Mouse (Mus musculus) MEL (cell line): ENCODE data around the gene Morn3. TPM values are rescaled to one million over a fixed set of nuclear protein-coding genes. Genes with fewer than 3 reads are reported as not detected.

ENCODE experiments used
- DNase-seq: peaks from one replicate; pipeline ENCODE4 v3.0.0; 2011; ENCODE audit warnings: low read depth, low spot score
- H3K27ac ChIP-seq: 2 replicates; pipeline ENCODE4 v1.5.1; 2012; ENCODE audit warnings: low read depth, mild to moderate bottlenecking, control low read depth, low read length, moderate library complexity; ENCODE audit not compliant: control insufficient read depth
- H3K27me3 ChIP-seq, 2 experiments: fragments of 150-350 bp in 1 of 2; sonication (generic) in 1 of 2; 2 replicates each; pipeline ENCODE4 v1.6.1; 2012; ENCODE audit warnings: low read length in 2 of 2, mild to moderate bottlenecking in 2 of 2, improper control_type of control experiment in 1 of 2, moderate library complexity in 1 of 2; ENCODE audit not compliant: insufficient read depth in 2 of 2, control insufficient read depth in 1 of 2
- H3K36me3 ChIP-seq, 2 experiments: 2 replicates each; pipeline ENCODE4 v1.6.1; 2012 to 2014; ENCODE audit warnings: low read length in 2 of 2, improper control_type of control experiment in 1 of 2, inconsistent platforms in 1 of 2, mild to moderate bottlenecking in 1 of 2; ENCODE audit not compliant: insufficient read depth in 2 of 2, control insufficient read depth in 1 of 2
- H3K4me1 ChIP-seq, 2 experiments: fragments of 150-350 bp in 1 of 2; sonication (generic) in 1 of 2; 2 replicates each; pipeline ENCODE4 v1.6.1; 2012; ENCODE audit warnings: low read length in 2 of 2, improper control_type of control experiment in 1 of 2, mild to moderate bottlenecking in 1 of 2; ENCODE audit not compliant: insufficient read depth in 2 of 2, control insufficient read depth in 1 of 2
- H3K4me3 ChIP-seq, 2 experiments: fragments of 150-350 bp in 1 of 2; sonication (generic) in 1 of 2; 2 replicates each; pipeline ENCODE4 v1.5.1; 2012; ENCODE audit warnings: low read depth in 2 of 2, low read length in 2 of 2, mild to moderate bottlenecking in 2 of 2, moderate library complexity in 2 of 2, control low read depth in 1 of 2, improper control_type of control experiment in 1 of 2; ENCODE audit not compliant: control insufficient read depth in 1 of 2, insufficient read depth in 1 of 2
- H3K79me2 ChIP-seq: 2 replicates; pipeline ENCODE4 v1.6.1; 2012; ENCODE audit warnings: mild to moderate bottlenecking, low read length, moderate library complexity; ENCODE audit not compliant: control insufficient read depth, poor library complexity, insufficient read depth
- H3K9ac ChIP-seq: 2 replicates; pipeline ENCODE4 v1.6.1; 2012; ENCODE audit warnings: low read depth, mild to moderate bottlenecking, control low read depth, low read length, moderate library complexity; ENCODE audit not compliant: control insufficient read depth, poor library complexity, severe bottlenecking
- H3K9me3 ChIP-seq: fragments of 150-350 bp; sonication (generic); replicated peaks from 2 replicates; pipeline ENCODE4 v1.6.1; 2012; ENCODE audit warnings: mild to moderate bottlenecking, low read length, improper control_type of control experiment, moderate library complexity; ENCODE audit not compliant: insufficient read depth
- BHLHE40 ChIP-seq: IDR thresholded peaks from 2 replicates; pipeline ENCODE4 v1.6.1; 2012; ENCODE audit warnings: low read depth, mild to moderate bottlenecking, inconsistent platforms, low read length, improper control_type of control experiment, borderline replicate concordance
- CHD1 ChIP-seq: IDR thresholded peaks from 2 replicates; pipeline ENCODE4 v1.6.1; 2012; ENCODE audit warnings: low read depth, mild to moderate bottlenecking, inconsistent platforms, low read length, improper control_type of control experiment
- CHD2 ChIP-seq: IDR thresholded peaks from 2 replicates; pipeline ENCODE4 v1.6.1; 2011; ENCODE audit warnings: low read length, improper control_type of control experiment
- CTCF ChIP-seq, 3 experiments: IDR thresholded peaks in 2 of 3; conservative IDR thresholded peaks in 1 of 3; 2 replicates each; pipeline ENCODE4 v1.5.1; 2011 to 2012; ENCODE audit warnings: low read length in 3 of 3, low read depth in 2 of 3, mild to moderate bottlenecking in 2 of 3, improper control_type of control experiment in 1 of 3, inconsistent platforms in 1 of 3, mixed read lengths in 1 of 3, moderate library complexity in 1 of 3; ENCODE audit not compliant: control insufficient read depth in 1 of 3, insufficient read depth in 1 of 3, poor library complexity in 1 of 3, severe bottlenecking in 1 of 3
- E2F4 ChIP-seq: IDR thresholded peaks from 2 replicates; pipeline ENCODE4 v1.6.1; 2011; ENCODE audit warnings: low read depth, low read length, improper control_type of control experiment, borderline replicate concordance
- ELF1 ChIP-seq: IDR thresholded peaks from 2 replicates; pipeline ENCODE4 v1.6.1; 2014; ENCODE audit warnings: low read depth, mild to moderate bottlenecking, inconsistent platforms, low read length, improper control_type of control experiment, moderate library complexity
- EP300 ChIP-seq, 2 experiments: IDR thresholded peaks; 2 replicates each; pipeline ENCODE4 v1.6.1; 2011; ENCODE audit warnings: improper control_type of control experiment in 2 of 2, low read length in 2 of 2, low read depth in 1 of 2, mild to moderate bottlenecking in 1 of 2
- ETS1 ChIP-seq: IDR thresholded peaks from 2 replicates; pipeline ENCODE4 v1.6.1; 2012; ENCODE audit warnings: low read depth, mild to moderate bottlenecking, inconsistent platforms, low read length, improper control_type of control experiment, moderate library complexity
- GATA1 ChIP-seq: IDR thresholded peaks from 2 replicates; pipeline ENCODE4 v1.6.1; 2011; ENCODE audit warnings: low read depth, low read length, improper control_type of control experiment
- HCFC1 ChIP-seq: IDR thresholded peaks from 2 replicates; pipeline ENCODE4 v1.6.1; 2012; ENCODE audit warnings: low read depth, mild to moderate bottlenecking, inconsistent platforms, low read length, improper control_type of control experiment, moderate library complexity
- JUND ChIP-seq: IDR thresholded peaks from 2 replicates; pipeline ENCODE4 v1.6.1; 2011; ENCODE audit warnings: low read depth, mild to moderate bottlenecking, improper control_type of control experiment, low read length
- KAT2A ChIP-seq: conservative IDR thresholded peaks from 2 replicates; pipeline ENCODE4 v1.6.1; 2012; ENCODE audit warnings: low read depth, low read length, improper control_type of control experiment, inconsistent platforms
- MAFK ChIP-seq: IDR thresholded peaks from 2 replicates; pipeline ENCODE4 v1.6.1; 2011; ENCODE audit warnings: low read depth, mild to moderate bottlenecking, low read length, improper control_type of control experiment, borderline replicate concordance
- MAZ ChIP-seq: IDR thresholded peaks from 2 replicates; pipeline ENCODE4 v1.6.1; 2012; ENCODE audit warnings: low read depth, mild to moderate bottlenecking, inconsistent platforms, low read length, improper control_type of control experiment
- MEF2A ChIP-seq: IDR thresholded peaks from 2 replicates; pipeline ENCODE4 v1.6.1; 2014; ENCODE audit warnings: low read depth, mild to moderate bottlenecking, inconsistent platforms, low read length, improper control_type of control experiment; ENCODE audit not compliant: poor library complexity, insufficient replicate concordance, severe bottlenecking; ENCODE audit errors: extremely low read depth
- MYC ChIP-seq: IDR thresholded peaks from 2 replicates; pipeline ENCODE4 v1.6.1; 2011; ENCODE audit warnings: low read depth, mild to moderate bottlenecking, low read length, improper control_type of control experiment, moderate library complexity
- NRF1 ChIP-seq: IDR thresholded peaks from 2 replicates; pipeline ENCODE4 v1.6.1; 2014; ENCODE audit warnings: low read depth, mild to moderate bottlenecking, inconsistent platforms, low read length, improper control_type of control experiment, moderate library complexity; ENCODE audit not compliant: poor library complexity, insufficient read depth, severe bottlenecking
- POLR2A ChIP-seq, 2 experiments: IDR thresholded peaks; 2 replicates each; pipeline ENCODE4 v1.6.1; 2011 to 2012; ENCODE audit warnings: low read length in 2 of 2, mild to moderate bottlenecking in 2 of 2, control low read depth in 1 of 2, improper control_type of control experiment in 1 of 2, low read depth in 1 of 2, moderate library complexity in 1 of 2; ENCODE audit not compliant: control insufficient read depth in 1 of 2, insufficient read depth in 1 of 2, poor library complexity in 1 of 2
- POLR2AphosphoS5 ChIP-seq: IDR thresholded peaks from 2 replicates; pipeline ENCODE4 v1.6.1; 2012; ENCODE audit warnings: low read depth, borderline replicate concordance, mild to moderate bottlenecking, inconsistent platforms, low read length, moderate library complexity, mixed read lengths
- SMC3 ChIP-seq: IDR thresholded peaks from 2 replicates; pipeline ENCODE4 v1.6.1; 2011; ENCODE audit warnings: low read depth, low read length, improper control_type of control experiment
- TBP ChIP-seq: IDR thresholded peaks from 2 replicates; pipeline ENCODE4 v1.8.0; 2011; ENCODE audit warnings: low read depth, low read length, improper control_type of control experiment
- TCF12 ChIP-seq: IDR thresholded peaks from 2 replicates; pipeline ENCODE4 v1.6.1; 2014; ENCODE audit warnings: low read depth, mild to moderate bottlenecking, inconsistent platforms, low read length, improper control_type of control experiment, moderate library complexity
- USF1 ChIP-seq: IDR thresholded peaks from 2 replicates; pipeline ENCODE4 v1.6.1; 2014; ENCODE audit warnings: low read depth, mild to moderate bottlenecking, inconsistent platforms, low read length, improper control_type of control experiment, moderate library complexity
- USF2 ChIP-seq, 2 experiments: IDR thresholded peaks; 2 replicates each; pipeline ENCODE4 v1.6.1; 2011 to 2012; ENCODE audit warnings: improper control_type of control experiment in 2 of 2, low read length in 2 of 2, borderline replicate concordance in 1 of 2, inconsistent platforms in 1 of 2, low read depth in 1 of 2, mild to moderate bottlenecking in 1 of 2; ENCODE audit not compliant: insufficient read depth in 1 of 2
- ZKSCAN1 ChIP-seq: IDR thresholded peaks from 2 replicates; pipeline ENCODE4 v1.6.1; 2012; ENCODE audit warnings: low read depth, mild to moderate bottlenecking, inconsistent platforms, low read length, improper control_type of control experiment, moderate library complexity
- ZMIZ1 ChIP-seq: IDR thresholded peaks from 2 replicates; pipeline ENCODE4 v1.6.1; 2012; ENCODE audit warnings: low read depth, mild to moderate bottlenecking, inconsistent platforms, low read length, improper control_type of control experiment, moderate library complexity
- ZNF384 ChIP-seq: IDR thresholded peaks from 2 replicates; pipeline ENCODE4 v1.6.1; 2012; ENCODE audit warnings: low read depth, mild to moderate bottlenecking, inconsistent platforms, low read length, improper control_type of control experiment
- polyA plus RNA-seq, 2 experiments: library from polyadenylated mRNA; stranded (reverse) in 1 of 2; unstranded in 1 of 2; fragments of >175 nt in 1 of 2; fragments of >200 nt in 1 of 2; gene quantifications; 2 replicates each; pipeline versions ENCODE4 v1.2.1 to v1.2.4; 2012; ENCODE audit warnings: low replicate concordance in 2 of 2, low read depth in 1 of 2; ENCODE audit not compliant: insufficient read length in 2 of 2, insufficient read depth in 1 of 2, missing spikeins in 1 of 2
- total RNA-seq: library from RNA; depleted of rRNA; stranded (reverse); fragments of 300-350 nt; gene quantifications from 2 replicates; pipeline ENCODE4 v1.2.3, GENCODE M21; 2012

Gene Morn3
- total and polyA plus RNA-seq, 3 experiments, result not detected

DNA sequence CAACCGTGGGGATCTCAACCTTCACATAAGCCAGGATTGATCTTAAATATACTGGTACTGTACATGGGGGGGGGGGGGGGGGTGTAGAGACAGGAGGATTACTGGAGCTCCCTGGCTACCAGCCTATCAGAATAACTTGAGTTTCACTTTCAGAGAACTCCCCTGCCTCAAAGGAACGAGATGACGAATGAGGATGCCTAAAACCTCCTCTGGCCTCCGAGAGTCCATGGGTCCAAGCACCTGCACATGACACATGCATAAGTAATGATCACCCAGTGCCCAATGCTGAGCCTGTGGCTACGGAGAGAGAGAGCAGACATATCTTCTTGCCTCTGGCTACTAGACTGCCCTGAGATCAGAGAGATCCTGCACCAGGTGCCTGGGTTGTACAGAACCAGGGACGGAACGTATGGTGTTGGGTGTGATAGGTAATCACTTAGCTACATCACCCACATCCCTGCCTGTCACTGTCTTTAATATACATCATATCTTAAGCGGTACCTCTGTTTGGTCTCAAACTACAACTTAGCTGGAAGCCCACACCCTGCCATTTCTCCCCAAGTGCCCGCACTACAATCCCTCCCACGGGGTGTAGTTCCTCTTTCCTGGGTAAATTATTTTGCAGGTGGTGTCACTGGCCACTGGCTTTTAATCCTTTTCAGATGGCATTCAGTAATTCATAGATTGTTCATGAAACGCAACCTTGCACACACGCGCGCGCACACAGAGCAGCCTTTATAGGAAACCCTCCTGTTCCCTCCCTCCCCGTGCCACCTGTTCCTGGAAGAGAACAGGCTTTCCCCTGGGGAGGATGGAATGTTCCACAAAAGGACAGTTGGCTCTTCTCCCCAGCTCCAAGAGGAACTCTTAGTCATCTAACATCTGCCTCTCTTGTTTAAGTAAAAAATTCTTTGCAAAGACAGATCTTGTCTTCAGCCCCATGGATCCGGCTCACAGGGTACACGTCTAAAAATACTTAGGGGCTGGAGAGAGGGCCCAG lies 49.3 kb downstream of the Morn3 start:
- H3K4me1 ChIP-seq, result peaks cover 0 to 14% of the 10 kb centered on the region in 2 experiments; a peak in 2 of 4 replicates
- no peaks in the 10 kb centered on the region for H3K9me3 ChIP-seq
- H3K27me3 ChIP-seq, result no peaks in the 10 kb centered on the region; a peak in 3 of 4 replicates
- peak; percentile 41 for DNase-seq
- no peak overlapping the region for H3K4me3 ChIP-seq
- no peak for TF ChIP-seq HCFC1
- TF ChIP-seq TCF12, result no peak
- TF ChIP-seq POLR2A (IDR thresholded peaks at IDR 0.05; ENCODE audit: control insufficient read depth in 1 of 2, insufficient read depth in 1 of 2, low read depth in 1 of 2, low read length in 2 of 2, poor library complexity in 1 of 2), result no peak
- TF ChIP-seq MAZ, result no peak
- no peak for TF ChIP-seq JUND
- TF ChIP-seq CHD2, result no peak
- TF ChIP-seq ZKSCAN1, result no peak
- no peak for TF ChIP-seq CTCF (IDR thresholded peaks at IDR 0.05 in 2 of 3, conservative IDR thresholded peaks at IDR 0.05 in 1 of 3; ENCODE audit: control insufficient read depth in 1 of 3, insufficient read depth in 1 of 3, low read depth in 2 of 3, low read length in 3 of 3, poor library complexity in 1 of 3, severe bottlenecking in 1 of 3)
- no peak for TF ChIP-seq TBP
- TF ChIP-seq CHD1, result no peak
- no peak for TF ChIP-seq ELF1
- no peak for TF ChIP-seq MAFK
- no peak for TF ChIP-seq GATA1
- no peak for TF ChIP-seq ZNF384
- TF ChIP-seq E2F4, result no peak
- TF ChIP-seq KAT2A, result no peak
- no peak for TF ChIP-seq USF1
- H3K36me3 ChIP-seq, result peaks cover 0 to 9% of the 10 kb centered on the region in 2 experiments; a peak in 2 of 4 replicates
- no peaks in the 10 kb centered on the region for H3K79me2 ChIP-seq
- no peak overlapping the region for H3K27ac ChIP-seq
- H3K9ac ChIP-seq, result no peak overlapping the region

DNA sequence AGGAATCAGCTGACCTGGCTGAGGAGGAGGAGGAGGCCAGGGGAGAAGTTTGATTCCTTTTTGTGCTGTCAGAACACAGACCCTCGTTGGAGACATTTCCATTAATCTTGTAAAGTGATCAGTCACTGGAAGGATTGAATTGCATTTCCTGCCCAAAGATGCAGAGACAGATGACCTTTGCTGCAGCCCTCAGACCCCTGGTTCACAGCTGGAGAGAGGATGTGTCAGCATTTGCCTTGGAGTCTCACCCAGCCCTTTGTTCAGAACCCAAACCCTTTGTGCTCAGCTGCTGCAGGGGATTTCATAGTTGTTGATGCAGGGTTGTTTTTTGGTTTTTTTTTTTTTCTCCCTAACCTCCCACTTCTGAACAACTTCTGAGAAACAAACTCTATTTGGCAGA lies 51.9 kb downstream of the Morn3 start:
- H3K4me1 ChIP-seq, result peaks cover 4 to 24% of the 10 kb centered on the region in 2 experiments; a peak in 3 of 4 replicates
- no peaks in the 10 kb centered on the region for H3K27me3 ChIP-seq
- no peak for DNase-seq
- peaks cover 0 to 12% of the 10 kb centered on the region in 2 experiments; a peak in 2 of 4 replicates for H3K36me3 ChIP-seq
- H3K9ac ChIP-seq, result no peak overlapping the region
- H3K79me2 ChIP-seq, result no peaks in the 10 kb centered on the region
- H3K9me3 ChIP-seq, result no peaks in the 10 kb centered on the region
- TF ChIP-seq MEF2A (no peak), SMC3 (no peak), ZNF384 (no peak), USF2 (IDR thresholded peaks at IDR 0.05; ENCODE audit: borderline replicate concordance in 1 of 2, insufficient read depth in 1 of 2, low read depth in 1 of 2, low read length in 2 of 2) (no peak), POLR2A (IDR thresholded peaks at IDR 0.05; ENCODE audit: control insufficient read depth in 1 of 2, insufficient read depth in 1 of 2, low read depth in 1 of 2, low read length in 2 of 2, poor library complexity in 1 of 2) (no peak), CHD2 (no peak), NRF1 (no peak), POLR2AphosphoS5 (no peak), KAT2A (no peak), MYC (no peak), ETS1 (no peak), ZMIZ1 (no peak), EP300 (IDR thresholded peaks at IDR 0.05; ENCODE audit: low read depth in 1 of 2, low read length in 2 of 2) (no peak), BHLHE40 (no peak)
- no peak overlapping the region for H3K4me3 ChIP-seq
- H3K27ac ChIP-seq, result no peak overlapping the region
